Mouse (Mus musculus): ENCODE data around the gene Cpsf3. TPM values are rescaled to one million over a fixed set of nuclear protein-coding genes. Genes with fewer than 3 reads are reported as not detected.
A peak's percentile ranks its signal among the peaks of the same experiment; 100 is the strongest.

Cpsf3 gene
- total RNA-seq, 1 experiment, result 57.5 TPM

- in situ Hi-C loops (cut with MboI; ENCODE audit: low sequenced_read_pairs in 2 of 2, unreplicated experiment in 2 of 2), result no loop called here
- H3K4me3 ChIP-seq (ENCODE audit: insufficient read depth in 1 of 2, low read depth in 1 of 2, low read length in 2 of 2, poor library complexity in 1 of 2, severe bottlenecking in 1 of 2), result no peak overlapping the region
- H3K9me3 ChIP-seq (ENCODE audit: control insufficient read depth, insufficient read depth, low read depth, low read length), result no peaks in the 10 kb centered on the region
- H3K9ac ChIP-seq (ENCODE audit: insufficient read depth, low read depth, low read length, poor library complexity, severe bottlenecking), result no peak overlapping the region
- no peaks in the 10 kb centered on the region for H3K4me1 ChIP-seq (ENCODE audit: control insufficient read depth in 2 of 2, insufficient read depth in 2 of 2, low read length in 2 of 2, poor library complexity in 1 of 2)
- H3K27ac ChIP-seq (ENCODE audit: insufficient read depth, low read depth, low read length, poor library complexity, severe bottlenecking), result no peak overlapping the region
- no peak for DNase-seq (ENCODE audit: low read depth, low spot score)
- no peak for TF ChIP-seq CHD2 (IDR thresholded peaks at IDR 0.05; ENCODE audit: low read depth, low read length)
- TF ChIP-seq ZNF384 (IDR thresholded peaks at IDR 0.05; ENCODE audit: low read depth, low read length), result no peak
- no peak for TF ChIP-seq HCFC1 (IDR thresholded peaks at IDR 0.05; ENCODE audit: borderline replicate concordance, insufficient read depth, low read length)
- no peak for TF ChIP-seq MAFK (IDR thresholded peaks at IDR 0.05; ENCODE audit: insufficient read depth, low read depth, low read length)
- H3K36me3 ChIP-seq (ENCODE audit: control insufficient read depth, insufficient read depth, low read length, poor library complexity, severe bottlenecking), result peaks cover 61% of the 10 kb centered on the region
Measured at GRCm38 (mm10) chr12:21306721-21307120, 21.5 kb downstream of the Cpsf3 start.

- Histone ChIP-seq H3K9me3 (ENCODE audit: control insufficient read depth, insufficient read depth, low read depth, low read length) (no peaks in the 10 kb centered on the region), H3K4me1 (ENCODE audit: control insufficient read depth in 2 of 2, insufficient read depth in 2 of 2, low read length in 2 of 2, poor library complexity in 1 of 2) (peaks cover 0 to 3% of the 10 kb centered on the region in 2 experiments; a peak in 1 of 4 replicates), H3K9ac (ENCODE audit: insufficient read depth, low read depth, low read length, poor library complexity, severe bottlenecking) (no peak overlapping the region), H3K27ac (ENCODE audit: insufficient read depth, low read depth, low read length, poor library complexity, severe bottlenecking) (no peak overlapping the region), H3K36me3 (ENCODE audit: control insufficient read depth, insufficient read depth, low read length, poor library complexity, severe bottlenecking) (peaks cover 45% of the 10 kb centered on the region), H3K4me3 (ENCODE audit: insufficient read depth in 1 of 2, low read depth in 1 of 2, low read length in 2 of 2, poor library complexity in 1 of 2, severe bottlenecking in 1 of 2) (no peak overlapping the region)
- DNase-seq (ENCODE audit: low read depth, low spot score), result no peak
- in situ Hi-C loops (cut with MboI; ENCODE audit: low sequenced_read_pairs in 2 of 2, unreplicated experiment in 2 of 2), result no loop called here
- TF ChIP-seq MAFK (IDR thresholded peaks at IDR 0.05; ENCODE audit: insufficient read depth, low read depth, low read length) (no peak), ZNF384 (IDR thresholded peaks at IDR 0.05; ENCODE audit: low read depth, low read length) (no peak), CHD2 (IDR thresholded peaks at IDR 0.05; ENCODE audit: low read depth, low read length) (no peak), HCFC1 (IDR thresholded peaks at IDR 0.05; ENCODE audit: borderline replicate concordance, insufficient read depth, low read length) (no peak), ZC3H11A (IDR thresholded peaks at IDR 0.05; ENCODE audit: borderline replicate concordance, low read depth, low read length) (no peak)
Measured at GRCm38 (mm10) chr12:21312201-21312600, 27.0 kb downstream of the Cpsf3 start.

GRCm38 (mm10) chr12:21315923-21316868 lies 31.0 kb downstream of the Cpsf3 start, which contains the start of gene Iah1:
Iah1 (plus strand) TSS chr12:21316389.
- H3K9me3 ChIP-seq (ENCODE audit: control insufficient read depth, insufficient read depth, low read depth, low read length), result no peaks in the 10 kb centered on the region
- H3K4me1 ChIP-seq (ENCODE audit: control insufficient read depth in 2 of 2, insufficient read depth in 2 of 2, low read length in 2 of 2, poor library complexity in 1 of 2), result peaks cover 0 to 3% of the 10 kb centered on the region in 2 experiments; a peak in 1 of 4 replicates
- DNase-seq (ENCODE audit: low read depth, low spot score), result peak; percentile 59
- H3K36me3 ChIP-seq (ENCODE audit: control insufficient read depth, insufficient read depth, low read length, poor library complexity, severe bottlenecking), result peaks cover 20% of the 10 kb centered on the region
- peak within 1 kb of the TSS; percentile 90 for H3K9ac ChIP-seq (ENCODE audit: insufficient read depth, low read depth, low read length, poor library complexity, severe bottlenecking)
- TF ChIP-seq CHD2 (IDR thresholded peaks at IDR 0.05; ENCODE audit: low read depth, low read length), result no peak
- no peak for TF ChIP-seq HCFC1 (IDR thresholded peaks at IDR 0.05; ENCODE audit: borderline replicate concordance, insufficient read depth, low read length)
- TF ChIP-seq MAFK (IDR thresholded peaks at IDR 0.05; ENCODE audit: insufficient read depth, low read depth, low read length), result no peak
- no peak for TF ChIP-seq ZNF384 (IDR thresholded peaks at IDR 0.05; ENCODE audit: low read depth, low read length)
- no peak for TF ChIP-seq ZC3H11A (IDR thresholded peaks at IDR 0.05; ENCODE audit: borderline replicate concordance, low read depth, low read length)
- in situ Hi-C loops (cut with MboI; ENCODE audit: low sequenced_read_pairs in 2 of 2, unreplicated experiment in 2 of 2), result no loop called here
- H3K27ac ChIP-seq (ENCODE audit: insufficient read depth, low read depth, low read length, poor library complexity, severe bottlenecking), result no peak within 1 kb of the TSS
- H3K4me3 ChIP-seq (ENCODE audit: insufficient read depth in 1 of 2, low read depth in 1 of 2, low read length in 2 of 2, poor library complexity in 1 of 2, severe bottlenecking in 1 of 2), result peak within 1 kb of the TSS; percentile 90 to 98

GRCm38 (mm10) chr12:21316869-21317265 lies 31.7 kb downstream of the Cpsf3 start:
- in situ Hi-C loops (cut with MboI; ENCODE audit: low sequenced_read_pairs in 2 of 2, unreplicated experiment in 2 of 2), result no loop called here
- peaks cover 19% of the 10 kb centered on the region for H3K36me3 ChIP-seq (ENCODE audit: control insufficient read depth, insufficient read depth, low read length, poor library complexity, severe bottlenecking)
- DNase-seq (ENCODE audit: low read depth, low spot score), result no peak

More at GRCm38 (mm10) chr12:21316869-21317265, 31.7 kb downstream of the Cpsf3 start:
- Histone ChIP-seq H3K9me3 (ENCODE audit: control insufficient read depth, insufficient read depth, low read depth, low read length) (no peaks in the 10 kb centered on the region), H3K9ac (ENCODE audit: insufficient read depth, low read depth, low read length, poor library complexity, severe bottlenecking) (no peak overlapping the region), H3K4me3 (ENCODE audit: insufficient read depth in 1 of 2, low read depth in 1 of 2, low read length in 2 of 2, poor library complexity in 1 of 2, severe bottlenecking in 1 of 2) (peak overlapping the region; percentile 90 to 98), H3K4me1 (ENCODE audit: control insufficient read depth in 2 of 2, insufficient read depth in 2 of 2, low read length in 2 of 2, poor library complexity in 1 of 2) (peaks cover 0 to 3% of the 10 kb centered on the region in 2 experiments; a peak in 1 of 4 replicates), H3K27ac (ENCODE audit: insufficient read depth, low read depth, low read length, poor library complexity, severe bottlenecking) (no peak overlapping the region)
- TF ChIP-seq MAFK (IDR thresholded peaks at IDR 0.05; ENCODE audit: insufficient read depth, low read depth, low read length), result no peak
- no peak for TF ChIP-seq HCFC1 (IDR thresholded peaks at IDR 0.05; ENCODE audit: borderline replicate concordance, insufficient read depth, low read length)
- TF ChIP-seq ZNF384 (IDR thresholded peaks at IDR 0.05; ENCODE audit: low read depth, low read length), result no peak
- no peak for TF ChIP-seq CHD2 (IDR thresholded peaks at IDR 0.05; ENCODE audit: low read depth, low read length)
- TF ChIP-seq ZC3H11A (IDR thresholded peaks at IDR 0.05; ENCODE audit: borderline replicate concordance, low read depth, low read length), result no peak
